Mouse (Mus musculus) heart, adult 18-20 months (tissue): ENCODE measurements around the gene Zfp108. TPM values are rescaled to one million over a fixed set of nuclear protein-coding genes. Genes with fewer than 3 reads are reported as not detected.

ENCODE experiments used
- DNase-seq, 2 experiments: peaks; one replicate each; pipeline ENCODE4 v3.0.0; 2021 to 2022; ENCODE audit warnings: mixed read lengths in 1 of 2
- total RNA-seq, 2 experiments: library from RNA; stranded (reverse); gene quantifications; 2 replicates each; pipeline ENCODE4 v1.2.3; 2021

Gene Zfp108
- total RNA-seq, 2 experiments from 2014 or later: 1.0 to 1.2 TPM

DNA sequence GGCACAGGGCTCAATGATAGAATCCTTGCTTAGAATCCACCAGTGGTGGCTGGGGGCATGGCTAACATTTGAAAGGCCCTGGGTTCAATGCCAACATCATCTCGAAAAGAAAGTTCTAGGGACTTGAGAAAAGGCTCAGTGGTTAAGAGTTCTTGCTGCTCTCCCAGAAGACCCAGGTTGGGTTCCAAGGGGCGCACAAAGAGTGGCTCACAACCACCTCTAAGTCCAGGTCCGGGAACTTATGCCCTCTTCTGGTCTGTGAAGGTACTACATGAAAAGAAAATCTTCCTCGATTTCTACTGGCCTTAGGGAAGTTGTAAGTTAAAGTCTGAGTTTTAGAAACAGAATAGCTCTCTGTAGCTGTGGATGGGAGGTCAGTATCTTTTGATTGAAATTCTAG, 31.5 kb downstream of the Zfp108 start:
- no peak for DNase-seq

GRCm38 (mm10) chr7:24286916-24287315, 32.3 kb downstream of the Zfp108 start:
- DNase-seq: no peak

- no peak for DNase-seq
Measured at GRCm38 (mm10) chr7:24287670-24288069, 33.1 kb downstream of the Zfp108 start.

DNA sequence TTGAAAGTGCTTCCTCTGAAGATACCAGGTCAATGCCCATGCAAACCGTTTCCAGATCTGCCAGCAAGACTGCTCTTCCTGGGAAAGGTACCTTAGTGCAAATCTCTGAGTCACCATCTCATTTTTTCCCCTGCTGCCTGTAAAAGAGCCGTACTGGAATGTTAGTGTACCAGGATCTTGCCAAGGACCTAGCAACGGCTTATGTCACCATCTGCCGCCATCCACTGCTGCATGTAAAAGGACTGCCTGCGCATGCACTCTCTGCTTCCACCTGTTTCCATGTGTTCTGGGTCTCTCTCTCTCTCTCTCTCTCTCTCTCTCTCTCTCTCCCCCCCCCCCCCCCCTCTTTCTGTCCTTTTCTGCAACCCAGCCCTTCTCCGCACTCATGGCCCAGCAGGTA, 33.9 kb downstream of the Zfp108 start:
- DNase-seq: no peak

DNA sequence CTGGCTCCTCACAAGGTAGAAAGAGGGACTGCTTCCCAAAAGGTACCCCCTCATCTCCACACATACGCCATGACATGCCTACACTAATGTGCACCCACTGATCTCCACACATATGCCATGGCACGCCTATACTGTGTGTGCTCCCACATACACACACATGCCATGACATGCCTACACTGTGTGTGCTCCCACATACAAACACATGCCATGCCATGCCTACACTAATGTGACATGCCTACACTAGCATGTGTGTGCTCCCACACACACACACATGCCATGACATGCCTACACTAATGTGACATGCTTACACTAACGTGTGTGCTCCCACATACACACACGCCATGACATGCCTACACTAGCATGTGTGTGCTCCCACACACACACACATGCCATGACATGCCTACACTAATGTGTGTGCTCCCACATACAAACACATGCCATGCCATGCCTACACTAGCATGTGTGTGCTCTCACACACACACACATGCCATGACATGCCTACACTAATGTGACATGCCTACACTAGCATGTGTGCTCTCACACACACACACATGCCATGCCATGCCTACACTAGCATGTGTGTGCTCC, 35.6 kb downstream of the Zfp108 start:
- no peak for DNase-seq

- no peak for DNase-seq
Measured at GRCm38 (mm10) chr7:24291387-24292090, 36.9 kb downstream of the Zfp108 start.

DNA sequence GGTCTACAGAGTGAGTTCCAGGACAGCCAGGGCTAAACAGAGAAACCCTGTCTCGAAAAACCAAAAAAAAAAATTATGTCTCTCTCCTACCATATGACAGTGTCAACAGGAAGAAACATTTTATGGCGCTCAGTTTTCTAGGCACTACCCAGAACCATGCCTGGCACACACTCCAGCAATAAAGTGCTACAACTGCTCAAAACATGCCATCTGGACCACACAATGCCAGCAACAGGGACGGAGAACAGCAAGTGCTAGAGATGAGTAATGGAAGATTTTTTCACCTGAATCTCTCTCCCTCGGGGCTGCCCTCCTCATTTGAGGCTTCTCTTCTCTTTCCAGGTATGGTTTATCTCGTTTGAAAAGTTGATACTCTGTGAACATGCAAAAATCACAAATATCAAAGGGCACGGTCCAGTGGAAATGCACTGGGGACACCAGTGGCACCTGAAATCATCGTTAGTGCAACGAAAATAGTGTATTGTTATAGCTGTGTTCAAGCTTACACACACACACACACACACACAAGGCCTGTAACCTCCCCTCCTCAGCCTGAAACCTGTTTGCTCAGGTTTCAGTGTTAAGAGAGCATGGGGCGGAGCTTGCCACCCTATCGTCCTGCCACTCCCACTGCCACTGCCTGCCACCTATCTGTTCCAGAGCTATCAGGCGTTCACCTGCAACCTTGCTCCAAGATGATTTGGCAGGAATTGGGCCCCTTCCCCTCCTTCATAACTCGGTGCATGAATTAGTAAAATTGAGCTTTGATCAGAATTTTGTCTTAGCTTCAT, 38.7 kb downstream of the Zfp108 start:
- no peak for DNase-seq

DNA sequence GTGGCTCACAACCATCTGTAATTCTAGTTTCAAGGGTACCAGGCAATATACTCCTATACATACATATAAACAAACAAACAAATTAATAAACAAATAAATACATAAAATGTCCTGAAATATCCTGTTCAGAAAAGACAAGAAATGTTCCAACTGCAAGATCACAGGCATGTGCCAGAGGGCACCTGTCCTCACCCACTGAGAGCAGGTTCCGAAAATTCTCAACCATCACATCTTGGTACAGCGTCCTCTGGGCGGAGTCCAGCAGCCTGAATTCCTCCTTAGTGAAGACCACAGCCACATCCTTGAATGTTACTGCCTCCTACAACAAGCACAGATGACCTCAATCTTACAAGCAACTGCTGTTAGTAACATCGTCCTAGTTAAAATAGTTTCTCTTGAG, 40.2 kb downstream of the Zfp108 start:
- DNase-seq: no peak

- DNase-seq: no peak
Measured at GRCm38 (mm10) chr7:24295376-24295775, 40.8 kb downstream of the Zfp108 start.

GRCm38 (mm10) chr7:24296386-24296785, 41.8 kb downstream of the Zfp108 start:
- no peak for DNase-seq

DNA sequence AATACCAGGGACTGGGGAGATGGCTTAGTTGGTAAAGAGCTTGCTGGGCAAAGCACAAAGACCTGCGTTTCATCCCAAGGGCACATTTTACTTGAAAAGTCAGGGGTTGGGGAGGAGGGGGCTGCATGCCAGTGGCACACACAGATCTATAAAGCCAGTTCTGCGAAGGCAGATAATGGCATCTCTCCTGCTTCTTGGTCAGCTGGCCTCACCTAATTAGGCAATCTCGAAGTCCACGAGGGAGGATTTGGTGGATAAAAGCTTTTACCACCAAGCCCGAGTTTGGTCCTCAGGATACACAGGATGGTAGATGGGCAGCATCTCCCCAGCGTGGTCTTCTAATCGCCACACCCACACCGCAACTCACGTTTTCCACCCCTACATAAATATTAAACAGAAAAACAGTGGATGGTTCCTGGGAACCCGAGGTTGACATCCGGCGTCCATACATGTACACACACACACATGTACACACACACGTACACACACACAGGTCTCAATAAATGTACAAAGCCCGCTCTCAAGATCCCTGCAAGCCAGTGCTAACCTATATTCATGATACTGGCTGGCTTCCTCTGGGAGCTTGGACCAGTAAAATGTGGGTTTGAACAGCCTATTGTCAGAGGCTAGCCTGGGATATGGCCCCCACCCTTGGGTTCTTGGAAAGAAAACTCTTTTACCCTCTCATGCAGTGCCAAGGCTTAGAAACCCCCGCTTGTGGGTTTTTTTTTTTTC, 42.9 kb downstream of the Zfp108 start:
- DNase-seq: no peak

- DNase-seq: no peak
Measured at GRCm38 (mm10) chr7:24298635-24298972, 44.0 kb downstream of the Zfp108 start.

DNA sequence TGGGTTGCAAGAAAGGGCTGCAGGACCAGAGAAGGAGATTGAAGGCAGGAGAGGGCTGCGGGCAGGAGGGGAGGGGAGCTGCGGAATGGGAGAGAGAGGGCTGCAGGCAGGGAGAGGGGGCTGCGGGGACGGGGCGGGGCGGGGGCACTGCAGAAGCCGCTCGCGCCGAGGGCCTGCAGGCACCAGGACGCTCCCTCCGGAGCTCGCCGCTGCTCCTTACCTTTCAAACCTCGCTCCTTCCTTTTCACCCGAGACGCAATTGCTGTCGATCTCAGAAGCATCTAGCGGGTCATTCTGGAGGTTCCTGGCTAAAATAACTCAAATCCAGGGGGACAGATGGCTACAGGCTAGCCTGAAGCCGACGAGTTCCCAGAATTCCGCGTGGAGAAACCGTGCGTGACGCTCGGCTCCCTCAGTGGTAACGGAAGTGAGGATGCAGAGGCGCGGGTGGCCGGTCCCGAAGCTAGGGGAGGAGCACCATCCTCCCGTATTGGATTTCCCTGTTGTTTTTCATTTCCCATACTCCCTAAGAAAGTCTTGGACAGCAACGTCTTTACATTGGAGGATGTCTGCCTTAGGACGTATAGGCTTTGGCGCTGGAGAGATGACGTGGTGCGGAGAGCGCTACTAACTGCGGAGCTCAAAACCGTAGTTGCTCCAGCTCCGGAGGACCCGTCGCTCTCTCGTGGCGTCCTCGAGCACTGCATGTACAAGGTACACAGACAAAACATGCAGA, 44.5 kb downstream of the Zfp108 start:
- DNase-seq: peak; percentile 74 to 83

- DNase-seq: peak; percentile 9 to 29
Measured at GRCm38 (mm10) chr7:24299823-24300481, 45.4 kb downstream of the Zfp108 start.

DNA sequence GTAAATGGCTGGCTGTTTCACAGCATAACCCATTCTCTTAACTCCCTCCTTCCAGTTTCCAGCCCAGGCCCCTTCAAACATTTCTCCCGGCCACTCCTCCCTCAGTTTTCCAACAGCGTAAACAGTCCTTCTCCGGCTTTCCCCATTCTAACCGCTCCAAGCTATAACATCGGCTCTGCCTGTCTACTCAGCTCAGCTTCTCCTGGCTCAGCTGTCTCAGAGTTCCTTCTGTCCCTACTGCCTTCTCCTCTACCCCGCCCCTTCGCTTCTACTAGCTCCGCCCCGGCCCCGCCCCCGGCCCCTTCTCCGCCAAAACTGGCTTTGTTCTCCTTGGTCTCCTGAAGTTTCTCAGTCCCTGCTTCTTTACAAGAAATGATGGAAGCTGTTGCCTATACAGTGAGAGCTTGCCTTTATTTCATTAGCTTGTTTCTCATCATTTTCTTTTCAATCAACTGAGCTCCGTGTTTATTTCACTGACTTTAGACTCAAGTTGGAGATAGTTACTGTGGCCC, 46.2 kb downstream of the Zfp108 start, which contains the start of gene Zfp61:
Zfp61 (minus strand) TSS at position 462 of the 512 bp plus-strand sequence.
- DNase-seq: peak; percentile 45 to 53

Other genes starting within 250 kb of the Zfp108 start
- not detected for gene Vmn1r183, start 201.5 kb upstream of the Zfp108 start, total RNA-seq
- gene Zfp180, start 172.9 kb upstream of the Zfp108 start, total RNA-seq: 10 to 100 TPM; 15.8 to 16.0 TPM
- 1 to 10 TPM; 2.8 to 3.7 TPM for gene Zfp112, start 142.5 kb upstream of the Zfp108 start, total RNA-seq
- 1 to 10 TPM; 4.5 to 5.9 TPM for gene Zfp235, start 120.6 kb upstream of the Zfp108 start, total RNA-seq
- gene Zfp114, start 79.7 kb upstream of the Zfp108 start, total RNA-seq: not detected
- 1 to 10 TPM; 3.0 to 4.5 TPM for gene Zfp111, start 43.4 kb upstream of the Zfp108 start, total RNA-seq
- gene Zfp109, start 17.2 kb upstream of the Zfp108 start, total RNA-seq: 1 to 10 TPM; 2.0 to 2.2 TPM
- gene Zfp93, start 15.6 kb downstream of the Zfp108 start, total RNA-seq: 1 to 10 TPM; 3.1 to 3.6 TPM
- 1 to 10 TPM; 2.2 to 2.6 TPM for gene Zfp61, start 46.4 kb downstream of the Zfp108 start, total RNA-seq
- 1 to 10 TPM; 2.5 TPM for gene Zfp94, start 61.9 kb downstream of the Zfp108 start, total RNA-seq
- gene Tescl, start 79.1 kb downstream of the Zfp108 start, total RNA-seq: under 1 TPM in 1 of 2 experiments, not detected in 1; 0.32 TPM
- not detected for gene Lypd5, start 94.4 kb downstream of the Zfp108 start, total RNA-seq
- 1 to 10 TPM in 1 of 2 experiments, under 1 TPM in 1; 0.69 to 2.4 TPM for gene Kcnn4, start 115.5 kb downstream of the Zfp108 start, total RNA-seq
- 1 to 10 TPM; 6.6 to 8.4 TPM for gene Smg9, start 144.8 kb downstream of the Zfp108 start, total RNA-seq
- not detected for gene Irgc1, start 197.5 kb downstream of the Zfp108 start, total RNA-seq
- 1 to 10 TPM; 2.6 to 3.4 TPM for gene Plaur, start 207.7 kb downstream of the Zfp108 start, total RNA-seq
- 10 to 100 TPM; 15.4 to 24.2 TPM for gene Cadm4, start 227.2 kb downstream of the Zfp108 start, total RNA-seq